Mouse (Mus musculus): ENCODE measurements around the gene Mt2. TPM values are rescaled to one million over a fixed set of nuclear protein-coding genes. Genes with fewer than 3 reads are reported as not detected.

The Mt2 gene
- total RNA-seq, 2 experiments from 2014 or later: 269 to 360 TPM

GRCm38 (mm10) chr8:94189275-94190031 lies 17.0 kb downstream of the Mt2 start:
- peak; percentile 73 to 88 for DNase-seq (ENCODE audit: low spot score in 2 of 2)
- intact Hi-C loops (cut with DNase I): no loop called here

- DNase-seq (ENCODE audit: low spot score in 2 of 2): no peak
- intact Hi-C loops (cut with DNase I): no loop called here
These were observed 18.7 kb downstream of the Mt2 start for GRCm38 (mm10) chr8:94191101-94191691.

GRCm38 (mm10) chr8:94192926-94193325 lies 20.5 kb downstream of the Mt2 start:
- intact Hi-C loops (cut with DNase I): no loop called here
- DNase-seq (ENCODE audit: low spot score in 2 of 2): no peak

- no peak for DNase-seq (ENCODE audit: low spot score in 2 of 2)
- intact Hi-C loops (cut with DNase I): no loop called here
These were observed 22.2 kb downstream of the Mt2 start for GRCm38 (mm10) chr8:94194591-94195223.

- peak; percentile 80 for DNase-seq (ENCODE audit: low spot score in 2 of 2)
- intact Hi-C loops (cut with DNase I): loop anchor here (1.0 kb wide), 1 partner anchor 32 kb away; no protein-coding TSS in a partner anchor
These were observed 26.9 kb downstream of the Mt2 start for GRCm38 (mm10) chr8:94199202-94199869.

- DNase-seq (ENCODE audit: low spot score in 2 of 2): no peak
- intact Hi-C loops (cut with DNase I): no loop called here
These were observed 31.6 kb downstream of the Mt2 start for GRCm38 (mm10) chr8:94204043-94204442.

- intact Hi-C loops (cut with DNase I): no loop called here
- peak in 1 of 2 experiments; percentile 59 for DNase-seq (ENCODE audit: low spot score in 2 of 2)
These were observed 33.3 kb downstream of the Mt2 start for GRCm38 (mm10) chr8:94205736-94206135.

- peak in 1 of 2 experiments; percentile 72 for DNase-seq (ENCODE audit: low spot score in 2 of 2)
- intact Hi-C loops (cut with DNase I): no loop called here
These were observed 33.8 kb downstream of the Mt2 start for GRCm38 (mm10) chr8:94206256-94206655.

- intact Hi-C loops (cut with DNase I): no loop called here
These were observed 35.0 kb downstream of the Mt2 start for GRCm38 (mm10) chr8:94207491-94207890.

GRCm38 (mm10) chr8:94209639-94210038 lies 37.2 kb downstream of the Mt2 start:
- intact Hi-C loops (cut with DNase I): no loop called here
- DNase-seq (ENCODE audit: low spot score in 2 of 2): peak; percentile 66 to 77

More at GRCm38 (mm10) chr8:94207491-94207890, 35.0 kb downstream of the Mt2 start:
- no peak for DNase-seq (ENCODE audit: low spot score in 2 of 2)

- peak in 1 of 2 experiments; percentile 62 for DNase-seq (ENCODE audit: low spot score in 2 of 2)
- intact Hi-C loops (cut with DNase I): no loop called here
These were observed 37.8 kb downstream of the Mt2 start for GRCm38 (mm10) chr8:94210225-94210624.

- no peak for DNase-seq (ENCODE audit: low spot score in 2 of 2)
- intact Hi-C loops (cut with DNase I): no loop called here
These were observed 41.4 kb downstream of the Mt2 start for GRCm38 (mm10) chr8:94213819-94214218.

GRCm38 (mm10) chr8:94214252-94215173 lies 42.0 kb downstream of the Mt2 start, which contains the start of gene Nup93:
Gene Nup93 (plus strand): TSS chr8:94214564.
- intact Hi-C loops (cut with DNase I): loop anchor here (5.0 kb wide), 1 partner anchor 58 kb away; no protein-coding TSS in a partner anchor
- peak; percentile 98 to 99 for DNase-seq (ENCODE audit: low spot score in 2 of 2)

Other genes starting within 250 kb of the Mt2 start
- 100 to 1,000 TPM; 119 to 126 TPM for gene Amfr, start 159.8 kb upstream of the Mt2 start, total RNA-seq (2021)
- 10 to 100 TPM; 52.5 to 53.9 TPM for gene Nudt21, start 135.6 kb upstream of the Mt2 start, total RNA-seq (2021)
- gene Ogfod1, start 135.5 kb upstream of the Mt2 start, total RNA-seq (2021): 10 to 100 TPM; 61.8 to 62.8 TPM
- gene Bbs2, start 73.7 kb upstream of the Mt2 start, total RNA-seq (2021): 10 to 100 TPM; 20.1 to 20.3 TPM
- gene Mt4, start 35.5 kb upstream of the Mt2 start, total RNA-seq (2021): not detected
- gene Mt3, start 20.1 kb upstream of the Mt2 start, total RNA-seq (2021): 100 to 1,000 TPM; 740 to 758 TPM
- 100 to 1,000 TPM; 333 to 369 TPM for gene Mt1, start 6.4 kb downstream of the Mt2 start, total RNA-seq (2021)
- 10 to 100 TPM; 46.6 to 52.8 TPM for gene Nup93, start 41.9 kb downstream of the Mt2 start, total RNA-seq (2021)
- gene Slc12a3, start 156.5 kb downstream of the Mt2 start, total RNA-seq (2021): under 1 TPM; 0.36 to 0.51 TPM
- 10 to 100 TPM; 48.8 to 60.8 TPM for gene Herpud1, start 213.8 kb downstream of the Mt2 start, total RNA-seq (2021)